Mouse (Mus musculus) thymus, adult 2 months (tissue): Measurements from ENCODE around the gene Anks1. TPM values are rescaled to one million over a fixed set of nuclear protein-coding genes. Genes with fewer than 3 reads are reported as not detected.

ENCODE experiments used
- DNase-seq: peaks from one replicate; pipeline ENCODE4 v3.0.0; 2021
- H3K27ac ChIP-seq: fragments of 200-500 bp; 2 replicates; pipeline ENCODE4 v1.5.1; 2012; ENCODE audit warnings: low read length, control low read depth; ENCODE audit not compliant: control insufficient read depth, insufficient read depth
- H3K27me3 ChIP-seq: fragments of 200-500 bp; 2 replicates; pipeline ENCODE4 v1.6.1; 2012; ENCODE audit warnings: mild to moderate bottlenecking, low read length, moderate library complexity, mixed read lengths; ENCODE audit not compliant: control insufficient read depth, insufficient read depth
- H3K36me3 ChIP-seq: fragments of 200-500 bp; 2 replicates; pipeline ENCODE4 v1.6.1; 2012; ENCODE audit warnings: mild to moderate bottlenecking, low read length, moderate library complexity; ENCODE audit not compliant: control insufficient read depth, insufficient read depth
- H3K4me1 ChIP-seq: fragments of 200-500 bp; replicated peaks from 2 replicates; pipeline ENCODE4 v1.6.1; 2012; ENCODE audit warnings: low read length; ENCODE audit not compliant: control insufficient read depth, insufficient read depth
- H3K4me3 ChIP-seq: fragments of 200-500 bp; 2 replicates; pipeline ENCODE4 v1.5.1; 2012; ENCODE audit warnings: mild to moderate bottlenecking, low read length, control low read depth, moderate library complexity; ENCODE audit not compliant: control insufficient read depth, insufficient read depth
- CTCF ChIP-seq: fragments of 200-500 bp; IDR thresholded peaks from 2 replicates; pipeline ENCODE4 v1.5.1; 2012; ENCODE audit warnings: mild to moderate bottlenecking, control low read depth, low read length, moderate library complexity, borderline replicate concordance; ENCODE audit not compliant: control insufficient read depth, poor library complexity, insufficient read depth; ENCODE audit errors: extremely low read depth
- POLR2A ChIP-seq: fragments of 200-500 bp; IDR thresholded peaks from 2 replicates; pipeline ENCODE4 v1.6.1; 2012; ENCODE audit warnings: mild to moderate bottlenecking, low read length, control low read depth, moderate library complexity; ENCODE audit not compliant: control insufficient read depth, poor library complexity, insufficient read depth; ENCODE audit errors: extremely low read depth
- WGBS: fragments of 180-500 bp; shearing (Covaris S2); methylation state at CpG from one replicate; pipeline ENCODE4 v1.1.7; 2018; 5-methylcytosine and 5-hydroxymethylcytosine counted together
- polyA plus RNA-seq: library from polyadenylated mRNA; depleted of rRNA; stranded (reverse); fragments of >200 nt; gene quantifications from 2 replicates; pipeline ENCODE4 v1.2.3, GENCODE M21; 2012

Gene Anks1
- polyA plus RNA-seq, 1 experiment, result 103 TPM

- under 1% methylated on average over 53 of the region's 53 CpGs for WGBS
- peak within 1 kb of the TSS; percentile 65 for H3K27ac ChIP-seq
- no peaks in the 10 kb centered on the region for H3K27me3 ChIP-seq
- no peaks in the 10 kb centered on the region for H3K36me3 ChIP-seq
- H3K4me1 ChIP-seq, result peaks cover 16% of the 10 kb centered on the region
- H3K4me3 ChIP-seq, result peak within 1 kb of the TSS; percentile 56
- TF ChIP-seq POLR2A (0 out of 2 replicates have a peak, but pooled peaks have one; percentile 19), CTCF (no peak)
- peak; percentile 76 for DNase-seq
Measured at GRCm38 (mm10) chr17:27909622-27910500, 755 bp downstream of the Anks1 start, which contains the start of gene Taf11. TSS of gene Taf11 (minus strand) at chr17:27909844.

- DNase-seq, result no peak
- TF ChIP-seq CTCF (no peak), POLR2A (no peak)
- peaks cover 16% of the 10 kb centered on the region for H3K4me1 ChIP-seq
- WGBS, result 94% methylated on average over 7 of the region's 7 CpGs
- no peaks in the 10 kb centered on the region for H3K27me3 ChIP-seq
- H3K4me3 ChIP-seq, result no peak overlapping the region
- no peaks in the 10 kb centered on the region for H3K36me3 ChIP-seq
- H3K27ac ChIP-seq, result no peak overlapping the region
Measured at GRCm38 (mm10) chr17:27911371-27911770, 2.3 kb downstream of the Anks1 start.

DNA sequence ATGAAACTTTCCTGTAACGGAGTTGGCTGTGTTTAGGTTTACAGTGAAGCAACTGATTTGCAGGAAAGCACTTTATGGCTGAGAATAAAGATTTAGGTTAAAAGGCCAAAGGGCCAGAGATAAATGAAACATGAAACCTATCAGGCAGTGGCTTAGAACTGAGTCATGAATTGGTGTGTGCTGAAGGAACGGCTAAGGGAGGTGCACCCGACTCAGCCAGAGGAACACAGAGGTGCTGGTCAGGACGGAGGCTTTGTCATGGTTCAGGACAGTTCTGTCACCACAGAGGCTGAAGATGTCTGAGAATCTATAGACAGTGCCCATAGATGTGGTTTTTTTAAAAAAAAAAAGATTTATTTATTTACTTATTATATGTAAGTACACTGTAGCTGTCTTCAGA lies 5.6 kb downstream of the Anks1 start:
- Histone ChIP-seq H3K4me3 (no peak overlapping the region), H3K36me3 (no peaks in the 10 kb centered on the region), H3K27ac (no peak overlapping the region), H3K27me3 (no peaks in the 10 kb centered on the region), H3K4me1 (peaks cover 7% of the 10 kb centered on the region)
- WGBS, result 90% methylated on average over 4 of the region's 4 CpGs
- no peak for TF ChIP-seq CTCF
- TF ChIP-seq POLR2A, result no peak
- DNase-seq, result no peak

GRCm38 (mm10) chr17:27916366-27916765 lies 7.3 kb downstream of the Anks1 start:
- over 99% methylated on average over 4 of the region's 4 CpGs for WGBS
- no peak overlapping the region for H3K27ac ChIP-seq
- no peak for TF ChIP-seq CTCF
- TF ChIP-seq POLR2A, result no peak
- H3K4me3 ChIP-seq, result no peak overlapping the region
- H3K4me1 ChIP-seq, result no peaks in the 10 kb centered on the region
- no peaks in the 10 kb centered on the region for H3K27me3 ChIP-seq
- H3K36me3 ChIP-seq, result no peaks in the 10 kb centered on the region
- no peak for DNase-seq

- no peaks in the 10 kb centered on the region for H3K27me3 ChIP-seq
- no peak overlapping the region for H3K4me3 ChIP-seq
- H3K4me1 ChIP-seq, result no peaks in the 10 kb centered on the region
- DNase-seq, result no peak
- H3K27ac ChIP-seq, result no peak overlapping the region
- TF ChIP-seq POLR2A (no peak), CTCF (no peak)
- 93% methylated on average over 4 of the region's 4 CpGs for WGBS
- H3K36me3 ChIP-seq, result no peaks in the 10 kb centered on the region
Measured at GRCm38 (mm10) chr17:27920676-27921075, 11.6 kb downstream of the Anks1 start.

DNA sequence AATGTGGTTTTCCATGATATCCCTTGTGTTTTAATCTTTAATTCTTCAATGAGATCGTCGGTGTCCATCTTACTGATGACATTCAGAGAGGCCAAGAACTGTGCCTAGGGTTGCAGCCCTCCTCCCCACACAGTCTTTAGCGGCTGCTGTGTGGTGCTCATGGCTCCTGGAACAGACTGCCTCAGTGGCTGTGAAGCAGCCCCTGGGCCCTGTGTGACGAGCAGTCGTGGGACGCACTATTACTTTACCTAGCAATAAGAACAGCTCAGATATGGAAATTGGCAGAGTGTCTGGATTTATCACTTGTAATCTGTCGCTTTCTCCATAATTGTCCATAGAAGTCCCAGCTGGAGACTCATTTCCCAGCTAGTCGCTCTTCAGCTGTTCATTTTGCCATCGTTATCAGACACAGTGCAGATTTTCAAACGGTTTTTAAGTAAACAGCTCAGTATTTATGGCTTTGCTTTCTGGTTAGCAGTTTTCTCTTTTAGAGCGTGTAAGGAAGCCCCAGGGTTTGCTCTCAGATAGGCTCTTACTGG lies 13.1 kb downstream of the Anks1 start:
- Histone ChIP-seq H3K27ac (no peak overlapping the region), H3K4me1 (no peaks in the 10 kb centered on the region), H3K4me3 (no peak overlapping the region), H3K27me3 (no peaks in the 10 kb centered on the region), H3K36me3 (no peaks in the 10 kb centered on the region)
- 96% methylated on average over 11 of the region's 11 CpGs for WGBS
- DNase-seq, result no peak
- no peak for TF ChIP-seq CTCF
- no peak for TF ChIP-seq POLR2A
